Mouse (Mus musculus) stomach, postnatal 0 days (tissue): Measurements from ENCODE around the gene Ndufc1. TPM values are rescaled to one million over a fixed set of nuclear protein-coding genes. Genes with fewer than 3 reads are reported as not detected.
A peak's percentile ranks its signal among the peaks of the same experiment; 100 is the strongest.
"Not testable (repeated sequence)": the region's sequence is repeated elsewhere in the genome, so short reads cannot be mapped to it uniquely, and the experiment has no call there.

ENCODE experiments used
- ATAC-seq: fragments of 200-750 bp; cut with Nextera tagmentation; 2 replicates; pipeline ENCODE4 v1.8.0; 2017; ENCODE audit not compliant: low FRiP score, low TSS enrichment
- DNase-seq: peaks from one replicate; pipeline ENCODE4 v3.0.0-alpha.2; 2016; ENCODE audit warnings: low spot score
- H3K27ac ChIP-seq: fragments of 300-500 bp; sonication (generic); replicated peaks from 2 replicates; pipeline ENCODE4 v1.5.1; 2014; ENCODE audit warnings: mild to moderate bottlenecking, control low read depth
- H3K27me3 ChIP-seq: fragments of 300-500 bp; sonication (generic); 2 replicates; pipeline ENCODE4 v1.6.1; 2014; ENCODE audit warnings: low read length; ENCODE audit not compliant: control insufficient read depth, insufficient read depth
- H3K36me3 ChIP-seq: fragments of 300-500 bp; sonication (generic); 2 replicates; pipeline ENCODE4 v1.6.1; 2014; ENCODE audit warnings: low read length, mixed read lengths; ENCODE audit not compliant: control insufficient read depth, insufficient read depth
- H3K4me1 ChIP-seq: fragments of 300-500 bp; sonication (generic); replicated peaks from 2 replicates; pipeline ENCODE4 v1.6.1; 2014; ENCODE audit warnings: antibody characterized with exemption; ENCODE audit not compliant: control insufficient read depth, insufficient read depth
- H3K4me2 ChIP-seq: fragments of 300-500 bp; sonication (generic); replicated peaks from 2 replicates; pipeline ENCODE4 v1.6.1; 2014; ENCODE audit warnings: low read depth, mild to moderate bottlenecking, control low read depth, moderate library complexity
- H3K4me3 ChIP-seq: fragments of 300-500 bp; sonication (generic); 2 replicates; pipeline ENCODE4 v1.5.1; 2014; ENCODE audit warnings: low read depth, low read length, control low read depth
- H3K9ac ChIP-seq: fragments of 300-500 bp; sonication (generic); 2 replicates; pipeline ENCODE4 v1.6.1; 2014; ENCODE audit warnings: mild to moderate bottlenecking, low read length, control low read depth, mixed read lengths
- H3K9me3 ChIP-seq: fragments of 300-500 bp; sonication (generic); 2 replicates; pipeline ENCODE4 v1.6.1; 2016; ENCODE audit warnings: low read length; ENCODE audit not compliant: control insufficient read depth
- CTCF ChIP-seq: IDR thresholded peaks from 2 replicates; pipeline ENCODE4 v1.5.1; 2016; ENCODE audit warnings: antibody characterized with exemption, low read depth, mild to moderate bottlenecking, moderate library complexity
- EP300 ChIP-seq: optimal IDR thresholded peaks from 2 replicates; pipeline ENCODE3; 2016; ENCODE audit warnings: antibody characterized with exemption
- WGBS: fragments of 180-500 bp; shearing (Covaris S2); extraction: QIAGEN DNeasy Blood & Tissue Kit; methylation state at CpG from one replicate; pipeline ENCODE4 v1.1.7; 2014; 5-methylcytosine and 5-hydroxymethylcytosine counted together
- polyA plus RNA-seq: library from polyadenylated mRNA; unstranded; fragments of >200 nt; fragmentation: Nextera tagmentation; extraction: Ambion mirVana; gene quantifications from 2 replicates; pipeline ENCODE4 v1.2.1, GENCODE M21; 2015

The Ndufc1 gene
- 884 and 979 TPM in 2 replicates for polyA plus RNA-seq

GRCm38 (mm10) chr3:51408561-51409183 is at the start of gene Ndufc1:
Gene Ndufc1, minus strand, starts transcription at chr3:51408988.
- ATAC-seq: peak; percentile 91
- peak within 1 kb of the TSS; percentile 92 for H3K4me2 ChIP-seq
- TF ChIP-seq CTCF (peak; percentile 99), EP300 (no peak)
- peak within 1 kb of the TSS; percentile 80 for H3K4me3 ChIP-seq
- H3K9ac ChIP-seq: peak within 1 kb of the TSS; percentile 89
- peak within 1 kb of the TSS; percentile 86 for H3K27ac ChIP-seq
- WGBS: under 1% methylated on average over 39 of the region's 40 CpGs
- peaks cover 3% of the 10 kb centered on the region; the same call in 1 of the 2 replicates for H3K36me3 ChIP-seq
- no peaks in the 10 kb centered on the region for H3K27me3 ChIP-seq
- peaks cover 3% of the 10 kb centered on the region; the same call in 1 of the 2 replicates for H3K4me1 ChIP-seq
- H3K9me3 ChIP-seq: no peaks in the 10 kb centered on the region
- peak; percentile 98 for DNase-seq

GRCm38 (mm10) chr3:51434871-51435595 is 26.2 kb upstream of the Ndufc1 start:
- 94% methylated on average over 3 of the region's 3 CpGs for WGBS
- H3K9ac ChIP-seq: no peak overlapping the region
- no peak overlapping the region for H3K4me3 ChIP-seq
- H3K27ac ChIP-seq: no peak overlapping the region
- no peaks in the 10 kb centered on the region for H3K9me3 ChIP-seq
- H3K4me1 ChIP-seq: no peaks in the 10 kb centered on the region
- peaks cover 2% of the 10 kb centered on the region; the same call in 1 of the 2 replicates for H3K36me3 ChIP-seq
- H3K4me2 ChIP-seq: no peak overlapping the region
- no peak for ATAC-seq
- no peaks in the 10 kb centered on the region for H3K27me3 ChIP-seq
- DNase-seq: no peak
- TF ChIP-seq EP300 (no peak), CTCF (no peak)

GRCm38 (mm10) chr3:51434364-51434763 is 25.6 kb upstream of the Ndufc1 start:
- H3K4me2 ChIP-seq, H3K4me1 ChIP-seq, H3K4me3 ChIP-seq, H3K9ac ChIP-seq, H3K27ac ChIP-seq, ATAC-seq, DNase-seq, H3K27me3 ChIP-seq, H3K36me3 ChIP-seq, H3K9me3 ChIP-seq: not testable (repeated sequence)
- 0 out of 2 replicates have a peak, but pooled peaks have one; percentile 8 for TF ChIP-seq CTCF
- 84% methylated on average over 5 of the region's 5 CpGs for WGBS

- H3K4me3 ChIP-seq: no peak overlapping the region
- no peak overlapping the region for H3K9ac ChIP-seq
- H3K4me2 ChIP-seq: no peak overlapping the region
- no peaks in the 10 kb centered on the region for H3K9me3 ChIP-seq
- no peak for DNase-seq
- no peaks in the 10 kb centered on the region for H3K27me3 ChIP-seq
- no peaks in the 10 kb centered on the region for H3K4me1 ChIP-seq
- ATAC-seq: no peak
- no peak overlapping the region for H3K27ac ChIP-seq
- TF ChIP-seq EP300 (no peak), CTCF (no peak)
- H3K36me3 ChIP-seq: no peaks in the 10 kb centered on the region
These were observed 16.6 kb upstream of the Ndufc1 start for GRCm38 (mm10) chr3:51425394-51425793.

- ATAC-seq (no peak), DNase-seq (no peak)
- H3K4me2 ChIP-seq: no peak overlapping the region
- H3K27me3 ChIP-seq: no peaks in the 10 kb centered on the region
- no peaks in the 10 kb centered on the region for H3K36me3 ChIP-seq
- H3K4me3 ChIP-seq: no peak overlapping the region
- TF ChIP-seq CTCF: no peak
- no peak for TF ChIP-seq EP300
- WGBS: 62% methylated on average over 3 of the region's 3 CpGs
- no peak overlapping the region for H3K27ac ChIP-seq
- H3K4me1 ChIP-seq: no peaks in the 10 kb centered on the region
- no peak overlapping the region for H3K9ac ChIP-seq
- no peaks in the 10 kb centered on the region for H3K9me3 ChIP-seq
These were observed 13.1 kb upstream of the Ndufc1 start for GRCm38 (mm10) chr3:51421921-51422320.

GRCm38 (mm10) chr3:51417966-51418365 is 9.2 kb upstream of the Ndufc1 start:
- no peak overlapping the region for H3K9ac ChIP-seq
- DNase-seq (no peak), ATAC-seq (no peak)
- H3K4me2 ChIP-seq: no peak overlapping the region
- H3K9me3 ChIP-seq: no peaks in the 10 kb centered on the region
- H3K4me3 ChIP-seq: no peak overlapping the region
- WGBS: 43% methylated on average over 2 of the region's 2 CpGs
- TF ChIP-seq CTCF (no peak), EP300 (no peak)
- no peak overlapping the region for H3K27ac ChIP-seq
- 0 out of 2 replicates have a peak, but pooled peaks cover 4% of the 10 kb centered on the region for H3K4me1 ChIP-seq
- H3K36me3 ChIP-seq: no peaks in the 10 kb centered on the region
- no peaks in the 10 kb centered on the region for H3K27me3 ChIP-seq
